Mouse (Mus musculus) CH12.LX (cell line): ENCODE measurements around the gene Rnaset2a. TPM values are rescaled to one million over a fixed set of nuclear protein-coding genes. Genes with fewer than 3 reads are reported as not detected.
"Not testable (repeated sequence)": the region's sequence is repeated elsewhere in the genome, so short reads cannot be mapped to it uniquely, and the experiment has no call there.

Source experiments
- DNase-seq: peaks from one replicate; pipeline ENCODE4 v3.0.0-alpha.2; 2013; ENCODE audit errors: extremely low read depth
- H3K27ac ChIP-seq: 2 replicates; pipeline ENCODE4 v1.5.1; 2012; ENCODE audit warnings: low read depth, mild to moderate bottlenecking, control low read depth, moderate library complexity; ENCODE audit not compliant: insufficient read depth
- H3K27me3 ChIP-seq: replicated peaks from 2 replicates; pipeline ENCODE3; 2012; ENCODE audit warnings: inconsistent platforms
- H3K36me3 ChIP-seq, 2 experiments: replicated peaks in 1 of 2; 2 replicates each; pipeline versions ENCODE3 to v1.6.1; 2012; ENCODE audit warnings: inconsistent platforms in 1 of 2, low read length in 1 of 2, mild to moderate bottlenecking in 1 of 2, mixed read lengths in 1 of 2, moderate library complexity in 1 of 2; ENCODE audit not compliant: control insufficient read depth in 1 of 2, insufficient read depth in 1 of 2
- H3K4me1 ChIP-seq, 2 experiments: 2 replicates each; pipeline ENCODE4 v1.6.1; 2012; ENCODE audit warnings: inconsistent platforms in 1 of 2, moderate library complexity in 1 of 2; ENCODE audit not compliant: insufficient read depth in 2 of 2, control insufficient read depth in 1 of 2
- H3K4me2 ChIP-seq: 2 replicates; pipeline ENCODE4 v1.6.1; 2012; ENCODE audit warnings: low read depth, mild to moderate bottlenecking, control low read depth; ENCODE audit not compliant: poor library complexity, insufficient read depth, severe bottlenecking
- H3K4me3 ChIP-seq, 3 experiments: fragments of 150-350 bp in 1 of 3; sonication (generic) in 1 of 3; replicated peaks in 1 of 3; 2 replicates each; pipeline versions ENCODE3 to v1.5.1; 2011 to 2012; ENCODE audit warnings: low read depth in 2 of 3, low read length in 2 of 3, mild to moderate bottlenecking in 2 of 3, moderate library complexity in 2 of 3, control low read depth in 1 of 3, improper control_type of control experiment in 1 of 3, inconsistent platforms in 1 of 3, mixed read lengths in 1 of 3; ENCODE audit not compliant: poor library complexity in 1 of 3
- H3K79me2 ChIP-seq: replicated peaks from 2 replicates; pipeline ENCODE4 v1.6.1; 2012; ENCODE audit warnings: mild to moderate bottlenecking, moderate library complexity; ENCODE audit not compliant: control insufficient read depth, poor library complexity, insufficient read depth, severe bottlenecking; ENCODE audit errors: extremely low read depth
- H3K9ac ChIP-seq: 2 replicates; pipeline ENCODE4 v1.6.1; 2012; ENCODE audit warnings: low read depth, mild to moderate bottlenecking, control low read depth, moderate library complexity; ENCODE audit not compliant: insufficient read depth
- H3K9me3 ChIP-seq: replicated peaks from 2 replicates; pipeline ENCODE3; 2012; ENCODE audit warnings: low read length, inconsistent platforms, mixed read lengths
- BHLHE40 ChIP-seq: IDR thresholded peaks from 2 replicates; pipeline ENCODE4 v1.6.1; 2011; ENCODE audit warnings: mild to moderate bottlenecking, low read depth, low read length, improper control_type of control experiment
- CTCF ChIP-seq, 2 experiments: IDR thresholded peaks in 1 of 2; conservative IDR thresholded peaks in 1 of 2; 2 replicates each; pipeline ENCODE4 v1.5.1; 2011 to 2012; ENCODE audit warnings: low read depth in 2 of 2, low read length in 2 of 2, improper control_type of control experiment in 1 of 2, inconsistent platforms in 1 of 2, mild to moderate bottlenecking in 1 of 2, moderate library complexity in 1 of 2
- NELFE ChIP-seq: IDR thresholded peaks from 2 replicates; pipeline ENCODE4 v1.6.1; 2011; ENCODE audit warnings: low read depth, low read length, improper control_type of control experiment
- POLR2A ChIP-seq: IDR thresholded peaks from 2 replicates; pipeline ENCODE4 v1.6.1; 2011; ENCODE audit warnings: low read depth, mild to moderate bottlenecking, improper control_type of control experiment, low read length
- RAD21 ChIP-seq: IDR thresholded peaks from 2 replicates; pipeline ENCODE4 v1.6.1; 2011; ENCODE audit warnings: low read depth, mild to moderate bottlenecking, low read length, improper control_type of control experiment, moderate library complexity
- SMC3 ChIP-seq: IDR thresholded peaks from 2 replicates; pipeline ENCODE4 v1.6.1; 2011; ENCODE audit warnings: low read depth, low read length, improper control_type of control experiment
- dilution Hi-C: fragments of 300-500 bp; cut with MboI; formaldehyde crosslinking; loops from 2 replicates; pipeline ENCODE4 v1.14.3; 2020; ENCODE audit warnings: low sequenced_read_pairs; ENCODE audit not compliant: extremely low pct_unique_long_range_greater_than_20kb, extremely low pct_ligation_motif_present
- in situ Hi-C: fragments of 300-500 bp; cut with MboI; formaldehyde crosslinking; loops from 3 replicates; pipeline ENCODE4 v1.14.3; 2019; ENCODE audit warnings: low sequenced_read_pairs, low pct_ligation_motif_present, low pct_unique_long_range_greater_than_20kb, mixed read lengths
- polyA plus RNA-seq: library from polyadenylated mRNA; unstranded; fragments of >175 nt; gene quantifications from 2 replicates; pipeline ENCODE4 v1.2.1, GENCODE M21; 2012; ENCODE audit warnings: low read depth; ENCODE audit not compliant: insufficient read length
- total RNA-seq, 2 experiments: library from RNA; depleted of rRNA; stranded (reverse); fragments of 300-350 nt in 1 of 2; fragments of >200 nt in 1 of 2; gene quantifications; 2 replicates each; pipeline ENCODE4 v1.2.3; 2012 to 2014

The Rnaset2a gene
- total and polyA plus RNA-seq, 3 experiments = 17.0 to 53.2 (median 22.1) TPM

- dilution Hi-C loops = not testable (repeated sequence)
- peak overlapping the region; percentile 83; the same call in 1 of the 2 replicates for H3K9ac ChIP-seq
- peak; percentile 70 for TF ChIP-seq BHLHE40
- TF ChIP-seq, all 38 proteins: peak for 1; not testable (repeated sequence) for 37
- Histone ChIP-seq H3K4me1 (peaks cover 6 to 30% of the 10 kb centered on the region in 2 experiments), H3K4me3 (peak overlapping the region in 2 of 3 experiments; percentile 57 to 95), H3K36me3 (peaks cover 8 to 22% of the 10 kb centered on the region in 2 experiments), H3K4me2 (peak overlapping the region; percentile 61; the same call in 1 of the 2 replicates)
- H3K27me3 ChIP-seq, DNase-seq, H3K9me3 ChIP-seq, in situ Hi-C loops, H3K27ac ChIP-seq, H3K79me2 ChIP-seq: not testable (repeated sequence)
These were observed 18.1 kb upstream of the Rnaset2a start for GRCm38 (mm10) chr17:8165977-8166376.

GRCm38 (mm10) chr17:8165608-8165945 lies 17.7 kb upstream of the Rnaset2a start:
- in situ Hi-C loops, H3K9me3 ChIP-seq, H3K4me2 ChIP-seq, DNase-seq, H3K27ac ChIP-seq, H3K79me2 ChIP-seq, H3K27me3 ChIP-seq, dilution Hi-C loops: not testable (repeated sequence)
- H3K9ac ChIP-seq = peak overlapping the region; percentile 83
- peak overlapping the region; percentile 55 to 95 (median 57) for H3K4me3 ChIP-seq
- H3K36me3 ChIP-seq = peaks cover 7 to 20% of the 10 kb centered on the region in 2 experiments
- H3K4me1 ChIP-seq = peaks cover 5 to 26% of the 10 kb centered on the region in 2 experiments
- 0 out of 2 replicates have a peak, but pooled peaks have one; percentile 7 for TF ChIP-seq NELFE

- TF ChIP-seq NELFE (0 out of 2 replicates have a peak, but pooled peaks have one; percentile 19), POLR2A (peak; percentile 50; the same call in 1 of the 2 replicates)
- H3K27me3 ChIP-seq, in situ Hi-C loops, DNase-seq, H3K79me2 ChIP-seq, H3K9me3 ChIP-seq, H3K27ac ChIP-seq, dilution Hi-C loops: not testable (repeated sequence)
- peak within 1 kb of the TSS; percentile 55 to 95 (median 57) for H3K4me3 ChIP-seq
- peak within 1 kb of the TSS; percentile 86 for H3K4me2 ChIP-seq
- H3K36me3 ChIP-seq = peaks cover 2 to 14% of the 10 kb centered on the region in 2 experiments
- peak within 1 kb of the TSS; percentile 83 for H3K9ac ChIP-seq
- H3K4me1 ChIP-seq = peaks cover 3 to 20% of the 10 kb centered on the region in 2 experiments
These were observed 17.1 kb upstream of the Rnaset2a start, which contains the start of gene Fgfr1op for GRCm38 (mm10) chr17:8164701-8165607. Fgfr1op (plus strand) TSS chr17:8165501.

DNA sequence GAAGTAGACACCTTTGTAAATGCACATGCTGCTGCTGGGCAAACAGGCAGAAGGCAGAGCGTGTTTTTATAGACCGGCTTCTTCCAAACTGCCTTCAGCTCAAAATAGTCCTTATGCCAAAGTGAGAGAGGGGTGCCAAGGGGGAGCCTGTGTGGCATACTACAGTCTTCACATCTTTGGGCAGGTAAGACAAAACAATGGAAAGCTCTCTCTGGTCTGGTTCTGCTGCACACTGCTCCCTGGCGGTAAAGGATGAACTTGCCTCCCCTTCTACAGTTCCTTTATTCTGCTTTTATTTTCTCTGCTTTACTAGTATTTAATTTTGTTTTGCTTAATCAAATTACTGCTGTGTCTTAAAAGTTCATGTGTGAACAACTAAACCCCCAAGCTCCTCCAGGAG lies 13.1 kb upstream of the Rnaset2a start:
- H3K4me2 ChIP-seq, in situ Hi-C loops, H3K9me3 ChIP-seq, H3K27ac ChIP-seq, H3K4me3 ChIP-seq, H3K79me2 ChIP-seq, H3K36me3 ChIP-seq, H3K27me3 ChIP-seq, H3K9ac ChIP-seq, dilution Hi-C loops, H3K4me1 ChIP-seq: not testable (repeated sequence)
- TF ChIP-seq CTCF (conservative IDR thresholded peaks at IDR 0.05 in 1 of 2, IDR thresholded peaks at IDR 0.05 in 1 of 2; ENCODE audit: low read depth in 2 of 2, low read length in 2 of 2) = peak in 1 of 2 experiments; percentile 51; a peak in 2 of 4 replicates
- TF ChIP-seq SMC3 = peak; percentile 37
- peak; percentile 25 for TF ChIP-seq RAD21
- peak; percentile 11 for DNase-seq

- in situ Hi-C loops, dilution Hi-C loops, H3K27me3 ChIP-seq, H3K4me2 ChIP-seq, H3K4me3 ChIP-seq, H3K27ac ChIP-seq, H3K79me2 ChIP-seq, DNase-seq, H3K36me3 ChIP-seq, H3K4me1 ChIP-seq, H3K9me3 ChIP-seq, H3K9ac ChIP-seq: not testable (repeated sequence)
These were observed 10.7 kb upstream of the Rnaset2a start for GRCm38 (mm10) chr17:8158627-8159026.
